Mouse (Mus musculus) liver, adult (tissue): ENCODE measurements around the gene Pigp.

ENCODE experiments used
- GATA4 ChIP-seq: IDR thresholded peaks from 2 replicates; pipeline ENCODE4 v1.6.1; 2014; ENCODE audit warnings: mild to moderate bottlenecking, low read length; ENCODE audit not compliant: insufficient replicate concordance

Gene Pigp

GRCm38 (mm10) chr16:94371301-94371931, at the start of gene Pigp:
Gene Pigp, minus strand, starts transcription at chr16:94371842.
- no peak for TF ChIP-seq GATA4

- no peak for TF ChIP-seq GATA4
These were observed 48.9 kb upstream of the Pigp start for GRCm38 (mm10) chr16:94420498-94420897.

DNA sequence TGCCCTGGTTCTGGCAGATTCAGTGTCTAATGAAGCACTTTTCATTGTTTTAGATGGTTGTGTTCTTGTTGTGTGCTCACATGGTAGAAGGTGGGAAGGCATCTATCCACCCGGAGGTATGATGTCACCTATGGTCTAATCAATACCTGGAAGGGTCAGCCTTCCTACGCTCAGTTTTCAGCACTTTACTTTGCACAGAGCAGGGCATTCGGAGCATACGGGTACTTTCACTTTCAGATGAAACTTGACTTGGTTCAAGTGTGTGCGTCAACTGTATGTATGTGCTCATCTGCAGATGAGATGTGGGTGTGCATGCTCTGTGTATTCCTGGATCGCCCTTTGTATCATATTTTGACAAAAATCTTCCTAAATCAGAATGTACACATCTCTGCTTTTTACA, 42.5 kb upstream of the Pigp start:
- TF ChIP-seq GATA4, result no peak

- no peak for TF ChIP-seq GATA4
These were observed 41.1 kb upstream of the Pigp start for GRCm38 (mm10) chr16:94412760-94413159.

- TF ChIP-seq GATA4, result no peak
These were observed 40.6 kb upstream of the Pigp start for GRCm38 (mm10) chr16:94412198-94412597.

GRCm38 (mm10) chr16:94411287-94411686, 39.6 kb upstream of the Pigp start:
- no peak for TF ChIP-seq GATA4

- no peak for TF ChIP-seq GATA4
These were observed 30.5 kb upstream of the Pigp start for GRCm38 (mm10) chr16:94402185-94402584.

DNA sequence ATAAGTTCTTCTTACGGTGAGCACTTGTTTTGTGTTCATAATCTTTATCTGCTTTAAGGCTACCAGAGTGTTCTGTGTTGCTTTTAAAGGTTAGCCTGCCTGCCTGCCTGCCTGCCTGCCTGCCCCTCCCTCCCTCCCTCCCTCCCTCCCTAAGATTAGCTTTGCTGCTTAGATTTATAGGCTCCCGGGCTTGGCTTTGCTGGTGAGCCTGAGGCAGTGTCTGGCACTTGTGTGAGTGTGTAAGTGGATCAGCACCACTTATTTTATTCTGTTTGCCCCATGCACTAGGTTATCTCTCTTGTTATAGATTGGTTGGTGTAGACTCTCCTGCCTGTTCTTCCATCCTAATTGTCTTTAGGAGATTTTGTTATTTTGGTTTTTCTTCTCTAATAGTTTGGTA, 30.0 kb upstream of the Pigp start:
- TF ChIP-seq GATA4, result no peak

- TF ChIP-seq GATA4, result no peak
These were observed 27.5 kb upstream of the Pigp start for GRCm38 (mm10) chr16:94399141-94399540.

GRCm38 (mm10) chr16:94396641-94397040, 25.0 kb upstream of the Pigp start:
- TF ChIP-seq GATA4, result no peak

GRCm38 (mm10) chr16:94395051-94395450, 23.4 kb upstream of the Pigp start:
- no peak for TF ChIP-seq GATA4

DNA sequence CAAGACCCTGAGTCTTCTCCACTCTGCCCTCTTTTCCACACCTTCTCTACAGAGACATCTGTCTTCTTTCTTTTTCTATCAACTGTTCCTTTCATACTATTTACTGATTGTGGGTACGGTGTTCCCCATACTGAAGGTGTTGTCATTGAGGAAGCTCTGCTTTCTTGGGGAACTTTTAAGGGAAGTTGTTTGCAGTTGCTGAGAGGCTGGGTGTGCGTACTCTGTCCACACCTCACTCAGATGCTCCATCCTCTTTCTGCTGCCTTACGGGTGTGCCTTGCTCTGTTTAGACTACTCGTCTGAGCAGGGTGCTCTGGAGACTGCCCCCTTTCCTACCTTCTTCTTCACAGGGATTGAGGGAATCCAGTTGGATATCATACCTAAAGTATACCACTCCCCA, 20.7 kb upstream of the Pigp start:
- no peak for TF ChIP-seq GATA4

GRCm38 (mm10) chr16:94387690-94388089, 16.0 kb upstream of the Pigp start:
- no peak for TF ChIP-seq GATA4

- no peak for TF ChIP-seq GATA4
These were observed 11.6 kb upstream of the Pigp start for GRCm38 (mm10) chr16:94383277-94383676.

- no peak for TF ChIP-seq GATA4
These were observed 7.7 kb upstream of the Pigp start for GRCm38 (mm10) chr16:94379386-94379785.

DNA sequence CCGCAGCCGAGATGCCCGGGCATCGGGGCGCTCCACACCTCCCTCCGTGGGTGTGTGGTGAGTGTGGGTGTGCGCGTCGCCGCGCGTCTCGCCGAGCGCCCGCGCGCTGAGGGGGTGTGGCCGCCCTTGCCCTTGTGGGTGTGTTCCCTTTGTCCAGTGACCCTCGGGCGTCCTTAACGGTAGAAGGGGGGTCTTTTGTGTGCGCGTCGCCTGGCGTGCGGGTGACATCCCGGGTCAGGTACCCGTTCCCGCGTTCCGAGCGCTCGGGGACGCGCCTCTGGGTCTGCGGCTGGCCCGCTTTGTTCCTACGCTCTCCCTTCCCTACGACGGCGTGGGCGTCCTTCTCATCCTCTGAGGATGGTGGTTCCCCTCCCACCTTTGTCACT, 734 bp downstream of the Pigp start:
- no peak for TF ChIP-seq GATA4

- no peak for TF ChIP-seq GATA4
These were observed 1.3 kb downstream of the Pigp start, which contains the start of gene Ttc3 for GRCm38 (mm10) chr16:94370173-94370914. Gene Ttc3, plus strand, starts transcription at chr16:94370618.
